Mouse (Mus musculus) liver, embryonic 15.5 days (tissue): Measurements from ENCODE around the gene Gpr61. TPM values are rescaled to one million over a fixed set of nuclear protein-coding genes. Genes with fewer than 3 reads are reported as not detected.

Experiments
- ATAC-seq: fragments of 200-750 bp; cut with Nextera tagmentation; 2 replicates; pipeline ENCODE4 v1.8.0; 2017; ENCODE audit warnings: moderate number of reproducible peaks, mild to moderate bottlenecking, moderate library complexity; ENCODE audit not compliant: insufficient read depth
- H3K27ac ChIP-seq: fragments of 300-500 bp; sonication (generic); replicated peaks from 2 replicates; pipeline ENCODE4 v1.5.1; 2015; ENCODE audit warnings: mild to moderate bottlenecking, inconsistent platforms
- H3K27me3 ChIP-seq: fragments of 300-500 bp; sonication (generic); 2 replicates; pipeline ENCODE4 v1.6.1; 2015; ENCODE audit warnings: mild to moderate bottlenecking, inconsistent platforms
- H3K36me3 ChIP-seq: fragments of 300-500 bp; sonication (generic); replicated peaks from 2 replicates; pipeline ENCODE4 v1.6.1; 2015; ENCODE audit warnings: moderate library complexity, mild to moderate bottlenecking, inconsistent platforms
- H3K4me1 ChIP-seq: fragments of 300-500 bp; sonication (generic); replicated peaks from 2 replicates; pipeline ENCODE4 v1.6.1; 2015; ENCODE audit warnings: inconsistent platforms
- H3K4me2 ChIP-seq: fragments of 300-500 bp; sonication (generic); 2 replicates; pipeline ENCODE4 v1.6.1; 2015; ENCODE audit warnings: moderate library complexity, mild to moderate bottlenecking, inconsistent platforms
- H3K4me3 ChIP-seq: fragments of 300-500 bp; sonication (generic); replicated peaks from 2 replicates; pipeline ENCODE4 v1.5.1; 2015; ENCODE audit warnings: mild to moderate bottlenecking, inconsistent platforms
- H3K9ac ChIP-seq: fragments of 300-500 bp; sonication (generic); 2 replicates; pipeline ENCODE4 v1.6.1; 2015; ENCODE audit warnings: moderate library complexity, mild to moderate bottlenecking, inconsistent platforms
- H3K9me3 ChIP-seq: fragments of 300-500 bp; sonication (generic); replicated peaks from 2 replicates; pipeline ENCODE4 v1.6.1; 2016; ENCODE audit warnings: inconsistent platforms
- WGBS: fragments of 180-500 bp; shearing (Covaris S2); methylation state at CpG from one replicate; pipeline ENCODE4 v1.1.7; 2015; ENCODE audit warnings: mixed read lengths; ENCODE audit not compliant: insufficient replicate concordance; 5-methylcytosine and 5-hydroxymethylcytosine counted together
- polyA plus RNA-seq: library from polyadenylated mRNA; unstranded; fragments of >200 nt; fragmentation: Nextera tagmentation; extraction: Ambion mirVana; gene quantifications from 2 replicates; pipeline ENCODE4 v1.2.1, GENCODE M21; 2015

The Gpr61 gene
- polyA plus RNA-seq, 1 experiment from 2014 or later, result 0.02 TPM

DNA sequence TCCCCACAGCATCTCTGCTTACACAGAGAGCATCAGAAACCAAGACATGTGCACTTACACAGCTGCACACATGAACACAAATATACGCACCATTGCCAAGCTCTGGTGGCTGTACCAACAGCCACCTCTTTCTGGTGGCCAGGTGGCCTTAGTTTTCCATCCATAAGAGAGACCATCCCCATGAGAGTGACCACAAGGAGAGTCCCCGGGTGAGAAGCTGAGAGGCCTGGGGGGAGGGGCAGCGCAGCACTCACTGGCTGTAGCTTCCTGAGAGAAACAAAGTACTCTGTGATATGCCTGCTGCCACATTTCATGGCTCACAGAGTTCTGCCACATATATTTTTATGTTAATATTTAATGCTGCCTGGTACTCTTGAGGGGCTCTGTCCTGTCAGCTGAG, 14.5 kb upstream of the Gpr61 start:
- WGBS, result 36% methylated on average over 3 of the region's 3 CpGs
- ATAC-seq, result no peak
- H3K27me3 ChIP-seq, result peaks cover 39% of the 10 kb centered on the region
- no peaks in the 10 kb centered on the region for H3K36me3 ChIP-seq
- H3K9me3 ChIP-seq, result no peaks in the 10 kb centered on the region
- H3K4me2 ChIP-seq, result no peak overlapping the region
- H3K27ac ChIP-seq, result no peak overlapping the region
- no peak overlapping the region for H3K9ac ChIP-seq
- no peaks in the 10 kb centered on the region for H3K4me1 ChIP-seq
- H3K4me3 ChIP-seq, result no peak overlapping the region

DNA sequence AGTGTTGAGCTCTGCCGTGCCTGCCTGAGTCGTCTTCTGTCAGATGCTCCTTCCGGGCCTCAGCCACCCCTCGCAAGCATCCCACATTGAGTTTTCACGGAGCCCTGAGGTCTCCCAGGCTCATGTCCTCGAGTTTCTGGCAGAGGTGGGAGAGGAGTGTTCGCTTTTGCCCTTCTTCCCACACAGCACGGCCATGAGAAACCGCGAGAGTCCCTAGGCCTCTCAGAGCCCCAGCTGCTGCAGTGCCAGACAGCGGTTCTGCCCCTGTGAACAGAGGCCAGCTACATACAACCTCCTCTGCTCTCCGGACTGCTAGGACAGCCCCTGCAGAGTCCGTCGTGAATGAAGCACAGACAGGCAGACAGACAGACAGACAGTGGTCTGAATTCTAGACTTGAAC, 12.8 kb upstream of the Gpr61 start:
- Histone ChIP-seq H3K4me2 (no peak overlapping the region), H3K36me3 (no peaks in the 10 kb centered on the region)
- 45% methylated on average over 14 of the region's 14 CpGs for WGBS

DNA sequence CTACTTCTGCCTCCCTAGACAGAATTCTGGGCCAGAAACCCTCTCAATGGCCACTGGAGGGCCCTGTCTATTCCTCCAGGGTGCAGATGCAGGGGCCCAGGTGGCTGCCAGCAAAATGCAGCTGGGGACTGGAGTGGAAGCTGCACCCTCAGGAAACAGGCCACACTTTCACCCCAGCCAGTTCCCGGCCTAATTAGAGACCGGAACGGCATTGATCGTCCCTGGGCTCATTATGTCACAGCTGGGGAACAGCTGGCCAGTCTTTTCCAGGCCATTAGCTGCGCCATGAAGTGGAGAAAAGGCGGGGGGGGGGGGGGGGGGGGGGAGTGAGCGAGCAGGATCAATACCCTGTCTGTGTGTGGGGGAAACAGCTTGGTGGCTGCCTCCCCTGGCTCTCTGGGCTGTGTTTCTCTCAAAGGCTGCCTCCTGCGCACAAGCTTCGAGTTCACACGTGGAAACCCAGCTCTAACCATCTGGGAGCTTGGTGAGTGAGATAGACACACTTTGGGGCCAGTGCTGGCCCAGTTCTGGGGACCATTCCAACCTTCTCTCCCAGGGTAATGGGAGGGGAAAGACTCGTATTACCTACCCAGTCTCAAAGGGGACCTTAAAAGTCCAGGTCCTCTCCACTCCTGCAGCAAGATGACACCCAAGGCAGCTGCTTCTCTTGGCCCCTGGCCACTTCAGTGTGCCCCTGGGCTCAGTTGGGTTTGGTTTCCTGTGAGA, 12.0 kb upstream of the Gpr61 start:
- WGBS, result 27% methylated on average over 10 of the region's 11 CpGs
- Histone ChIP-seq H3K4me3 (no peak overlapping the region), H3K4me1 (no peaks in the 10 kb centered on the region), H3K9me3 (no peaks in the 10 kb centered on the region), H3K27ac (no peak overlapping the region), H3K27me3 (peaks cover 23% of the 10 kb centered on the region; the same call in 1 of the 2 replicates), H3K36me3 (no peaks in the 10 kb centered on the region), H3K9ac (no peak overlapping the region), H3K4me2 (no peak overlapping the region)
- ATAC-seq, result no peak

More for the DNA sequence above, 12.8 kb upstream of the Gpr61 start:
- ATAC-seq, result no peak
- H3K4me3 ChIP-seq, result no peak overlapping the region
- no peak overlapping the region for H3K27ac ChIP-seq
- peaks cover 24% of the 10 kb centered on the region for H3K27me3 ChIP-seq
- H3K4me1 ChIP-seq, result no peaks in the 10 kb centered on the region
- no peak overlapping the region for H3K9ac ChIP-seq
- H3K9me3 ChIP-seq, result no peaks in the 10 kb centered on the region

DNA sequence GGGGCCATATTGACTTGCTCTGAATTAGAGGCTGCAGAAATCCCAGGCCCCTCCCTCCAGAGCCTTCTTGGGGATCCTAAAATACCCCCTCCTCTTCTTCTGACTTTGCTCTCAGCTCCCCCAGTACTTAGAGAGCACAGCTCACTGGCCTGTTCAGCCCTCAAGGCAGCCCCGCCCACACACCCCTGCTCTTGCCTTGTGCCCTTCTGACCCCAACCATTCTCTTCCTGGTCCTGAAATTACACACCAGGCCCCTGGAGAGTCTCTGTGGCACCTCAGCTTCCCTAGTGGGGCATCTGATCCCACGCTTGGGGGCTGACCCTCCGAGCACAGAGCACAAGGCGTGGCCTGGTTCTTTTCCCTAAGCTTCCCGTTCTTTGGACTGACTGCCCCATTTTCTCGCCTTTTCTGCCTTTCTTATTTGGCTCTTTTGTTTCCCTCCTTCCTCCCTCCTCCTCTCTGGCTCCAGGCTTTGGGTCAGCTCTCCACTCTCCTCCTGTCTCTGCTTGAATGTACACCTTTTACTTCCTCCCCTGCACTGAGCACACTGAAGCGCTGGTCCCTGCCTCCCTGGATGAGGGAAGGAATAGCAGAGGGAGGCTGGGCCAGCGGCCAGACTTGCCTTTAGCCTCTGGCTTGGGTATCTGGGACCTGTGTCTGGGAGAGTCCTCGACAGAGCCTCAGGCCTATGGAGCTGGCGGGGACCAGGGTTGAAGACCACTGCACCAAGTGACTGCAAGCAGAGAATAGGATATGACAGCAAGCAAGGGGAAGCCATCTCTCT, 11.0 kb upstream of the Gpr61 start:
- no peaks in the 10 kb centered on the region for H3K9me3 ChIP-seq
- no peak overlapping the region for H3K27ac ChIP-seq
- H3K9ac ChIP-seq, result no peak overlapping the region
- no peak for ATAC-seq
- H3K4me2 ChIP-seq, result no peak overlapping the region
- no peak overlapping the region for H3K4me3 ChIP-seq
- 59% methylated on average over 10 of the region's 10 CpGs for WGBS
- H3K4me1 ChIP-seq, result no peaks in the 10 kb centered on the region
- H3K36me3 ChIP-seq, result no peaks in the 10 kb centered on the region
- peaks cover 28% of the 10 kb centered on the region for H3K27me3 ChIP-seq

DNA sequence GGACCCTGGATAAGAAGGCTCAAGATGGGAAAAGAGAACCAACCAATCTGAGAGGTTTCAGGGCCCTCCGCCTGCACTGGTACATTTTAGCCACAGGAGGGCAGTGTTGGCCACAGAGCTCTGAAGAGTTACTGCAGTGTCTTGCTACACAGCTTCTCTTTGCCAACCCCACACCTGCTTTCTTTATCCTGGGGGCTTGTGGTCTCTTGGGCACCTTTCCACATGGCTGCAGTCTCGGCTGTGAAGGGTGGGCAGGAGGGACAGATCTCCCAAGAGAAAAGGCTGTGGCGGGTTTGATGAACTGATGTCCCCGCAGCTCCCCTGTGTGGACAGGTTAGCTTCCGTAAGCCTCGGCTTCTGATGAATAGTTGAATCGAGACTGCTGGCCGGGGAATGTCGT, 10.1 kb upstream of the Gpr61 start:
- H3K27me3 ChIP-seq, result peaks cover 28% of the 10 kb centered on the region
- no peak overlapping the region for H3K4me2 ChIP-seq
- ATAC-seq, result no peak
- H3K27ac ChIP-seq, result no peak overlapping the region
- no peak overlapping the region for H3K9ac ChIP-seq
- no peaks in the 10 kb centered on the region for H3K9me3 ChIP-seq
- H3K36me3 ChIP-seq, result no peaks in the 10 kb centered on the region
- H3K4me1 ChIP-seq, result no peaks in the 10 kb centered on the region
- no peak overlapping the region for H3K4me3 ChIP-seq
- 27% methylated on average over 9 of the region's 9 CpGs for WGBS

DNA sequence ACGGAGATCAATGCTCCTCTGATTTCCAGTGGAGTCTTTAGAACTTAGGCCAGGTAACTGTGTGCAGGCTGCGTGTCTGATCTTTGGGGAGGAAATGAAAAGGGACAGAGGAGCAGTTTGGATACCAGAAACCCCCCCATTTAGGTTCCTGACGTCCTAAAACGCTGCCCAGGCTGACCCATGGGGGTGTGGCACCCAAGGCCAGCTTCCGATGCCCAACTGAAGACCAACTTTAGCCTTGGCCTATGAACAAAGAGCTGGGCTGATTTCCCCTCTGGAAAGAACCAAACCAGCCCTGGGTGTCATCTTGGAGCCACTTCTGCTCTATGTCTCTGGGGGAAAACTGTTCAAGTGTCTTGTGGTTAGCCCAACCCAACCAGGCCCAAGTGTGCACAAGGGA, 9.4 kb upstream of the Gpr61 start:
- 60% methylated on average over 5 of the region's 5 CpGs for WGBS
- no peak overlapping the region for H3K27ac ChIP-seq
- no peak for ATAC-seq
- no peak overlapping the region for H3K9ac ChIP-seq
- H3K9me3 ChIP-seq, result no peaks in the 10 kb centered on the region
- no peak overlapping the region for H3K4me2 ChIP-seq
- H3K4me1 ChIP-seq, result no peaks in the 10 kb centered on the region
- no peak overlapping the region for H3K4me3 ChIP-seq
- no peaks in the 10 kb centered on the region for H3K36me3 ChIP-seq
- peaks cover 28% of the 10 kb centered on the region for H3K27me3 ChIP-seq

DNA sequence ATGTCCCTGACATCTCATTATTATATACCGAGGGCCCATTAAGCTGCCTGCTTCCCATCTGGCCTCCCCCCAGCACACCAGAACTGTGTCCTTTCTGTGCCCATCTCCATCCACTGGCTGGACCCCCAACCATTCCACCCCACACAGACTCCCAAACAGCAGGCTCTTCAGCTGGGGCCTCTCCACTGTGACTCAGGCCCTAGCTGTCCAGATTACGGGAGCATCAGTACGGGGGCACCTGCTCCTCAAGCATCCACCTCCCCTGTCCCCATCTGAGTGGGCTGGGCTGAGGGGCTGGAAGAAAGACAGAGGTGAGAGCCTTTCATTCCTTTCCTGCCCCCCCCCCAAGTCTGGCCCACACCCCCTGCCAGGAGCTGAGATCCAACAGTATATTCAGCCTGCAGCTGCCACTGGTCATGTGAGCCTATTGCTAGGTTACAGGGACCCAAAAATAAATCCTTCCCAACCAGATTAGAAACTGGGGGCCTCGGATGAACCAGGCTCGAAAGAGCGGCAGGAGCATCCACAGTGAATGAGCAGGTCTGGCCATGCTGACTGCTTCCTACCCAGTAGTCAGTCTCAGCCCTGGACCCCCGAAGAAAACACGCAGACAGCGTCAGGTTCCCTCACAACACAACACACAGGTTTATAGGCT, 3.8 kb upstream of the Gpr61 start:
- 63% methylated on average over 9 of the region's 9 CpGs for WGBS
- H3K9ac ChIP-seq, result no peak overlapping the region

DNA sequence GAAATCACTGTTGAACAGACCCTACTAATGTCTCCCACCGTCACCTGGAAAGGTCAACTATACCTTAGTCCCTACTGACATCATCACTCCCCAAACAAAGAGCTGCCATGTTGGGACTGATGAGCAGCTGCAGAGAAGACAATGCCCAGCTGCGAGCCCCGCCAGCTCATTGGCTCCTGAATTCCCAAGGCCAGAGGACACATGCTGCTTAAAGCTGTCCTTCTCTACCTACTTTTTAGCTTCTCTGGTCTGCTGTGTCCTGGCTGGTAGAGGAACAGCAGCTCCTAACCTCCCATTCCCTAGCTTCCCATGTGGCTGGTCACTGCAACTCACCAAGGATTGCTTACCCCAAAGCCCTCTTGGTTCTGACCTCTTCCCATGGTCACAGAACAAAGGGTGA, 2.4 kb downstream of the Gpr61 start:
- Histone ChIP-seq H3K27ac (no peak overlapping the region), H3K4me3 (no peak overlapping the region), H3K4me2 (no peak overlapping the region), H3K36me3 (no peaks in the 10 kb centered on the region), H3K9ac (no peak overlapping the region), H3K9me3 (no peaks in the 10 kb centered on the region), H3K4me1 (peaks cover 16% of the 10 kb centered on the region), H3K27me3 (no peaks in the 10 kb centered on the region)
- no peak for ATAC-seq
- WGBS, result 67% methylated on average over 3 of the region's 3 CpGs

More for the DNA sequence above, 3.8 kb upstream of the Gpr61 start:
- no peaks in the 10 kb centered on the region for H3K9me3 ChIP-seq
- no peaks in the 10 kb centered on the region for H3K36me3 ChIP-seq
- no peak overlapping the region for H3K27ac ChIP-seq
- no peak overlapping the region for H3K4me2 ChIP-seq
- H3K27me3 ChIP-seq, result peaks cover 11% of the 10 kb centered on the region
- ATAC-seq, result no peak
- no peaks in the 10 kb centered on the region for H3K4me1 ChIP-seq
- H3K4me3 ChIP-seq, result no peak overlapping the region

DNA sequence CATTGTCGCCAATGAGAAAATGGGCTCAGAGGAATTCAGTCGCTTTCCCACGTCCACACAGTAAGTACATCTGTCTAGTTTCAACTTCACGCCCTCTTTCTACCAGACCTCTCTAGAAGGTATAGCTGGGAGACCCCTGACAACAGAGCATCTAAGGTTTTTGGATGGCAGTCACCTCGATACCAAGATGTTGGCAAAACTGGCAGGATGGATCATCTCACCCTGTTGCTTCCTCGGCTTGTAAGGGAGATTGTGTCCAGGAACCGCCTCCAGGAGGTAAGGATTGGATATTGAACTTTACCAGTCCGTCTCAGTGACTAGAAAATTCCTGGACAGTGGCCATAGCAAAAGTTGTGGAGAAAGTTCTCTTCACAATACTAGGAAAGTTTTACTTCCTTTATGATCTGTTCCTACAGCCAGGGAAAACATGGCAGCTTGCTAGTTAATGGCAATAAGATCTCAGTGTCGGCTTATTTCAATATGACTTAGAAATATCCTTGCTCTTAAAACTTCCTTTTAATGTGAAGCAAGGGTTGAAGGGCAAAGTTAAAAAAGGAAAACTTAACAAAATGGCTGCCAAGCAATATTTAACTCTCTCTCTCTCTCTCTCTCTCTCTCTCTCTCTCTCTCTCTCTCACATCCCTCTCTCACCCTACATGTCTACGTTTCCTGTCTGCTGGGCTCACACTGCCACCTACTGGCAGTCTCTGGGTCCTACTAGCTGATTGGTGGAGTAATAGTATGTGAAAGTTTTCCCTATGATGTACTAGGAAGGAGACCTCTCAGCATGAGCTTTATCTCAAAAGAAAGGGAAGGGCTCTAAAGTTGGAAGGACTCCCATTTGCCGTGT, 7.1 kb downstream of the Gpr61 start:
- no peak for ATAC-seq
- no peak overlapping the region for H3K4me3 ChIP-seq
- H3K36me3 ChIP-seq, result peaks cover 6% of the 10 kb centered on the region
- no peaks in the 10 kb centered on the region for H3K27me3 ChIP-seq
- no peaks in the 10 kb centered on the region for H3K9me3 ChIP-seq
- WGBS, result 61% methylated on average over 11 of the region's 11 CpGs
- peak overlapping the region; percentile 91 for H3K4me2 ChIP-seq
- peak overlapping the region; percentile 98 for H3K27ac ChIP-seq
- peaks cover 48% of the 10 kb centered on the region for H3K4me1 ChIP-seq
- peak overlapping the region; percentile 34 for H3K9ac ChIP-seq

DNA sequence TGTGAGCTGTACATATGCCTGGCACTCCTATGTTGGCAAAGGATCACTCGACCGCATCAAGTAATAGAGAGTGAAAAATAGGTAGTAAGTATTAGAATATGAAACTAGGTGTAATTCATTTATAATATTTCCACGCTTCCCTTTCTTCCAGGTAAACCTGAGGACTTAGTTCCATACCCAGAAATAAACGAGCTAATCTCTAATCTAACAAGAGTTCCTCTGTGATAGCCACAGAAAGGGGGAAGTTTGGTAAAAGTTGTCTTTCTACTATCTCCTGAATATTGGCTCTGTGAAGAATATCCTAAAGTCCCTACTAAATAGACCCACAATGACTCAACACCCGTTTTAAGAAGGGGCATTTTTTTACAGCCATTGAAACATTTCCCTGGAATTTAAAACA, 8.0 kb downstream of the Gpr61 start:
- peaks cover 57% of the 10 kb centered on the region for H3K4me1 ChIP-seq
- no peaks in the 10 kb centered on the region for H3K27me3 ChIP-seq
- peak overlapping the region; percentile 98 for H3K27ac ChIP-seq
- no peak for ATAC-seq
- peaks cover 13% of the 10 kb centered on the region for H3K36me3 ChIP-seq
- H3K9me3 ChIP-seq, result no peaks in the 10 kb centered on the region
- H3K9ac ChIP-seq, result peak overlapping the region; percentile 91
- H3K4me2 ChIP-seq, result peak overlapping the region; percentile 91
- H3K4me3 ChIP-seq, result peak overlapping the region; percentile 87
- WGBS, result 29% methylated on average over 5 of the region's 5 CpGs
